Mouse (Mus musculus) testis, adult 2 months (tissue): Measurements from ENCODE around the gene Acox1. TPM values are rescaled to one million over a fixed set of nuclear protein-coding genes. Genes with fewer than 3 reads are reported as not detected.
A peak's percentile ranks its signal among the peaks of the same experiment; 100 is the strongest.

ENCODE experiments used
- H3K27ac ChIP-seq: fragments of 200-500 bp; 2 replicates; pipeline ENCODE4 v1.5.1; 2012; ENCODE audit warnings: low read depth, low read length; ENCODE audit not compliant: control insufficient read depth, insufficient read depth
- H3K27me3 ChIP-seq: fragments of 200-500 bp; 2 replicates; pipeline ENCODE4 v1.6.1; 2012; ENCODE audit warnings: mild to moderate bottlenecking, low read length, moderate library complexity; ENCODE audit not compliant: control insufficient read depth, insufficient read depth
- H3K36me3 ChIP-seq: fragments of 200-500 bp; 2 replicates; pipeline ENCODE4 v1.6.1; 2012; ENCODE audit warnings: mild to moderate bottlenecking, low read length; ENCODE audit not compliant: control insufficient read depth, insufficient read depth
- H3K4me1 ChIP-seq: fragments of 200-500 bp; 2 replicates; pipeline ENCODE4 v1.6.1; 2012; ENCODE audit warnings: low read length; ENCODE audit not compliant: control insufficient read depth, insufficient read depth
- H3K4me3 ChIP-seq: fragments of 200-500 bp; 2 replicates; pipeline ENCODE4 v1.5.1; 2012; ENCODE audit warnings: low read depth, mild to moderate bottlenecking, low read length, moderate library complexity, mixed read lengths; ENCODE audit not compliant: control insufficient read depth
- CTCF ChIP-seq: fragments of 200-500 bp; IDR thresholded peaks from 2 replicates; pipeline ENCODE4 v1.5.1; 2012; ENCODE audit warnings: low read depth, mild to moderate bottlenecking, inconsistent platforms, low read length, moderate library complexity; ENCODE audit not compliant: control insufficient read depth, insufficient read depth, insufficient replicate concordance
- POLR2A ChIP-seq: fragments of 200-500 bp; IDR thresholded peaks from 2 replicates; pipeline ENCODE4 v1.6.1; 2012; ENCODE audit warnings: low read depth, mild to moderate bottlenecking, inconsistent platforms, low read length, moderate library complexity; ENCODE audit not compliant: control insufficient read depth
- polyA plus RNA-seq: library from polyadenylated mRNA; depleted of rRNA; stranded (reverse); fragments of >200 nt; gene quantifications from 2 replicates; pipeline ENCODE4 v1.2.3, GENCODE M21; 2012

Gene Acox1
- polyA plus RNA-seq, 1 experiment = 19.0 TPM

GRCm38 (mm10) chr11:116210696-116211095 is 11.9 kb upstream of the Acox1 start:
- Histone ChIP-seq H3K4me3 (no peak overlapping the region), H3K4me1 (peaks cover 6% of the 10 kb centered on the region), H3K27me3 (no peaks in the 10 kb centered on the region), H3K27ac (no peak overlapping the region), H3K36me3 (no peaks in the 10 kb centered on the region)
- TF ChIP-seq POLR2A = no peak
- TF ChIP-seq CTCF = no peak

- Histone ChIP-seq H3K27me3 (no peaks in the 10 kb centered on the region), H3K4me3 (no peak overlapping the region), H3K4me1 (0 out of 2 replicates have a peak, but pooled peaks cover 2% of the 10 kb centered on the region), H3K36me3 (no peaks in the 10 kb centered on the region), H3K27ac (no peak overlapping the region)
- TF ChIP-seq CTCF = no peak
- no peak for TF ChIP-seq POLR2A
Measured at GRCm38 (mm10) chr11:116209257-116209656, 10.4 kb upstream of the Acox1 start.

GRCm38 (mm10) chr11:116208660-116209059 is 9.8 kb upstream of the Acox1 start:
- Histone ChIP-seq H3K36me3 (no peaks in the 10 kb centered on the region), H3K27ac (no peak overlapping the region), H3K27me3 (no peaks in the 10 kb centered on the region), H3K4me3 (no peak overlapping the region), H3K4me1 (0 out of 2 replicates have a peak, but pooled peaks cover 2% of the 10 kb centered on the region)
- TF ChIP-seq CTCF (no peak), POLR2A (no peak)

- Histone ChIP-seq H3K27me3 (no peaks in the 10 kb centered on the region), H3K27ac (no peak overlapping the region), H3K4me1 (0 out of 2 replicates have a peak, but pooled peaks cover 2% of the 10 kb centered on the region), H3K4me3 (no peak overlapping the region), H3K36me3 (no peaks in the 10 kb centered on the region)
- TF ChIP-seq CTCF (no peak), POLR2A (no peak)
Measured at GRCm38 (mm10) chr11:116206678-116207077, 7.8 kb upstream of the Acox1 start.

GRCm38 (mm10) chr11:116203150-116203549 is 4.3 kb upstream of the Acox1 start:
- Histone ChIP-seq H3K27me3 (no peaks in the 10 kb centered on the region), H3K4me3 (no peak overlapping the region), H3K36me3 (no peaks in the 10 kb centered on the region), H3K27ac (no peak overlapping the region), H3K4me1 (peaks cover 5% of the 10 kb centered on the region)
- TF ChIP-seq POLR2A = no peak
- no peak for TF ChIP-seq CTCF

GRCm38 (mm10) chr11:116201151-116201550 is 2.3 kb upstream of the Acox1 start:
- Histone ChIP-seq H3K27me3 (no peaks in the 10 kb centered on the region), H3K36me3 (peaks cover 2% of the 10 kb centered on the region; the same call in 1 of the 2 replicates), H3K4me1 (peaks cover 12% of the 10 kb centered on the region), H3K4me3 (no peak overlapping the region), H3K27ac (no peak overlapping the region)
- TF ChIP-seq CTCF (no peak), POLR2A (no peak)

GRCm38 (mm10) chr11:116198132-116198531 is 713 bp downstream of the Acox1 start:
- H3K4me1 ChIP-seq = peaks cover 12% of the 10 kb centered on the region
- no peak for TF ChIP-seq POLR2A
- no peak for TF ChIP-seq CTCF
- H3K27ac ChIP-seq = peak overlapping the region; percentile 50
- H3K36me3 ChIP-seq = peaks cover 2% of the 10 kb centered on the region; the same call in 1 of the 2 replicates
- peak overlapping the region; percentile 96 for H3K4me3 ChIP-seq
- H3K27me3 ChIP-seq = no peaks in the 10 kb centered on the region

GRCm38 (mm10) chr11:116197584-116197906 is 1.3 kb downstream of the Acox1 start:
- Histone ChIP-seq H3K36me3 (peaks cover 2% of the 10 kb centered on the region; the same call in 1 of the 2 replicates), H3K27ac (no peak overlapping the region), H3K27me3 (no peaks in the 10 kb centered on the region), H3K4me1 (peaks cover 12% of the 10 kb centered on the region), H3K4me3 (peak overlapping the region; percentile 35)
- no peak for TF ChIP-seq POLR2A
